Mouse (Mus musculus): Measurements from ENCODE around the gene Spp2.

- TF ChIP-seq POLR2A (IDR thresholded peaks at IDR 0.05; ENCODE audit: insufficient read depth, low read depth, low read length) (no peak), CTCF (IDR thresholded peaks at IDR 0.05) (no peak), EP300 (IDR thresholded peaks at IDR 0.05; ENCODE audit: insufficient read depth, low read depth, low read length) (no peak)
These were observed 47.9 kb downstream of the Spp2 start for GRCm38 (mm10) chr1:88454703-88455102.

All from heart, adult 2 months (tissue).